Mouse (Mus musculus): ENCODE data around the gene Pfdn5.
A peak's percentile ranks its signal among the peaks of the same experiment; 100 is the strongest.

The Pfdn5 gene

GRCm38 (mm10) chr15:102326022-102326576 is at the start of gene Pfdn5:
Gene Pfdn5 (plus strand): TSS chr15:102326116.
- DNase-seq (ENCODE audit: low spot score in 2 of 2) = peak; percentile 78 to 84

- DNase-seq (ENCODE audit: low spot score in 2 of 2) = no peak
Measured at GRCm38 (mm10) chr15:102278726-102279091, 47.2 kb upstream of the Pfdn5 start.

DNA sequence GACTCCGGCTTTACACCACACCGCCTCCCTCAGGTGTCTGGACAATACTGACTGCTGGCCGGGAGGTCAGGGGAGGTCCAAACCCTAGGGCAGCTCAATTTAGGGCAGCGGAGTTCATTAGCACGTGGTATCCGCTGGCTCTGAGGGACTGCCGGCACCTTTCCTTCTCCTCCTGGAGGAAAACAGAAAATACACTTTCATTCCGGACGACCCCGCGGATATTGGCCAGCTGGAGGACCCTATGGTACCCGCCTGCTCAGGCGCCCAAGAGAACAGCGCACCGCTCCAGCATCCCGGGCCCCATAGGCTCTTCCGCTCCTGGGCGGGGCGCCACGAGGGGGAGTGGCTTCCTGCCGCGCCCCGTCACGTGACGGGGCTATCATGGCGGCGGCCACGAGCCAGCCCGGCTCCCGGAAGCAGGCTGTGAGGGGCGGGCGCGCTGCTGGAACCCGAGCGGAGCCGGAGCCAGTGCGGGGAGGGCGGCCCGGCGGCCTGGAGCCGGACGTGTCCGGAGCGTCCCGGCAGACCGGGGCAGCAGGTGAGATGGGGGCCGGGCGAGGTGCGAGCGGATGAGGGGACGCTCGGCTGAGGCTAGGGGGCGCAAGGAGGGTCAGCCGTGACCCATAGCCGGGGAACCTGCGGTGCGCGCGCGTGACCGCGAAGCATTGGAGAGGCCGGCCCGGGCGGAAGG is 46.7 kb upstream of the Pfdn5 start, which contains the start of gene Mfsd5:
Gene Mfsd5 (plus strand): TSS at position 363 of the 691 bp plus-strand sequence.
- peak; percentile 73 to 78 for DNase-seq (ENCODE audit: low spot score in 2 of 2)

- DNase-seq (ENCODE audit: low spot score in 2 of 2) = no peak
Measured at GRCm38 (mm10) chr15:102279783-102280520, 46.0 kb upstream of the Pfdn5 start.

DNA sequence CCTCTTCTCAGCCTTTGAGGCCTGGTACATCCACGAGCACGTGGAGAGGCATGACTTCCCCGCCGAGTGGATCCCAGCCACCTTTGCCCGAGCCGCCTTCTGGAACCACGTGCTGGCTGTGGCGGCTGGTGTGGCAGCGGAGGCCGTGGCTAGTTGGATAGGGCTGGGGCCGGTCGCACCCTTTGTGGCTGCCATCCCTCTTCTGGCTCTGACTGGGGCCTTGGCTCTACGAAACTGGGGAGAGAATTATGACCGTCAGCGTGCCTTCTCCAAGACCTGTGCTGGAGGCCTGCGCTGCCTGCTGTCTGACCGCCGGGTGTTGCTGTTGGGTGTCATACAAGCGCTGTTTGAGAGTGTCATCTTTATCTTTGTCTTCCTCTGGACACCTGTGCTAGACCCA is 45.3 kb upstream of the Pfdn5 start:
- DNase-seq (ENCODE audit: low spot score in 2 of 2) = no peak

GRCm38 (mm10) chr15:102282463-102283292 is 43.2 kb upstream of the Pfdn5 start:
- no peak for DNase-seq (ENCODE audit: low spot score in 2 of 2)

GRCm38 (mm10) chr15:102283648-102284047 is 42.3 kb upstream of the Pfdn5 start:
- DNase-seq (ENCODE audit: low spot score in 2 of 2) = no peak

- DNase-seq (ENCODE audit: low spot score in 2 of 2) = no peak
Measured at GRCm38 (mm10) chr15:102287395-102287794, 38.5 kb upstream of the Pfdn5 start.

DNA sequence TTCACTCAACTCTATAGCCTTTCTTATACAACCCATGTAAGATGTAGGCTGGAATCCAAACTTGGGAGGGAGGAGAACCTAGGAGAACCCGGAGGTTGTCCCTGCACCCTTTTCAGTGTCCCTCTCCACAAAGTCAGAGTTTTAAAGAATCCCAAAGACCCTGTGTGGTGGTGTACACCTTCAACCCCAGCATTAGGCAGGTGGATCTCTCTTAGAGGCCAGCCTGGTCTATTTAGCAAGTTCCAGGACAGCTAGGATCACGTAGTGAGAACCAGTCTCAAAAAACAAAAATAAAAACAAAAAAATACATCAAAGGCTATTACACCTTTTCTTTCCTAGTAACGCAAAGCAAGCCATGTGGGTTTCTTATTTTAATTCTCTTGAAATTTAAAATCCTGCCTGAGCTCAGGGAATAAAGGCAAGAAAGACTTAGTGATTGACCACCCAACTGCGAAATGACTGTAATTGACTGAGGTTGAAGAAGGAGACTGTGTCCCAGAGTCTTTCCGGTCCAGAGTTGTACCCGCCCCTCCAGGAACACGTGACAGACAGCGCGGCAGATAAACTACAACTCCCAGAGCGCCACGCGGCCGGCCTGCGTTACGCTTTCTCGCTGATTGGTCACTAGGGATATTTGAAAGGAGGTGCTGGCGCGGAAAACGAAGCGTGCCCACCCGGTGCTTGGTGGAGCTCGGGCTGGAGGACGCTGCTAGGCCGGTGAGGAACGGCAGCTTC is 30.1 kb upstream of the Pfdn5 start, which contains the start of gene Espl1:
Gene Espl1 (plus strand): TSS at position 634 of the 735 bp plus-strand sequence.
- peak; percentile 89 to 91 for DNase-seq (ENCODE audit: low spot score in 2 of 2)

DNA sequence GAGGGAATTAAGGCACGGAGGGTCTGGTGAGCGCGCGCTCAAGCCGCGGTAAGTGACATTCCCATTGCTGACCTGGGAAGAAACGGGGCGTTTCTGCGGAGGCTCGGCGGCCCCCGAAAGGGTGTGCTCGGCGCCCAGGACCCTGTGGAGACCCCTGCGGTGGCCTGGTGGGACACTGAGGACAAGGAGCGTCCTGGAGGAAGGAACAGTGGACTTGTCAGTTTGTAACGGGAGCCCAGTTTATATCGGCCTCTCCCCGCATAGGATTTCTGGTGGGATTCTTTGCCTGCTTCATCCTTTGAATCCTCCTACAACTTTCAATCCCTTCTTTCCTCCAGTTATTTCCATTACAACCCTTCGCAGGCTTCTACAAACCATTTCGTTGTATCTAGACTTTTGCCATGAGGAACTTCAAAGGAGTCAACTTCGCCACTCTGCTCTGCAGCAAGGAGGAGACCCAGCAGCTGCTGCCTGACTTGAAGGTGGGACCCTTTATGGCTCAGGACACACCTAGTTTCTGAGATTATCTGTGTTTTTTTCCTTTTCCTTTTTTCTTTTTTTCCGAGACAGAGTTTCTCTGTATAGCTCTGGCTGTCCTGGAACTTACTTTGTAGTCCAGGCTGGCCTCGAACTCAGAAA is 29.4 kb upstream of the Pfdn5 start:
- no peak for DNase-seq (ENCODE audit: low spot score in 2 of 2)

DNA sequence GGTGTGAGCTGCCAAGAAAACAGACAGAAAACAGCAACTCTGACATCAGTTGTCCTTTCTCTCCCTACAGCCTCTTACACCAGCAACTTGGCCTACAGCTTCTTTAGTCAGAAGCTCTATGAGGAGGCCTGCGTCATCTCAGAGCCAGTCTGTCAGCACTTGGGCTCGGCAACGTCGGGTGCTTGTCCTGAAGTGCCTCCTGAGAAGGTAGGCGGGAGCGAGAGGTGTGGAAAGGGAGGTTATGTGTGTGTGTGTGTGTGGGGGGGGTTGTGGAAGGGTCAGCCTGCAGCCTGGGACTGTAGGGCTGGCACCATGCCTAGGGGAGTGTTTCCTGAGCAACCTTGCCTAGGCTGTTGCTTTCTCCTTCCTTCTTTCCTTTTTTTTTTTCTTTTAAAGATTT is 23.4 kb upstream of the Pfdn5 start:
- DNase-seq (ENCODE audit: low spot score in 2 of 2) = no peak

- no peak for DNase-seq (ENCODE audit: low spot score in 2 of 2)
Measured at GRCm38 (mm10) chr15:102308717-102309116, 17.2 kb upstream of the Pfdn5 start.

GRCm38 (mm10) chr15:102310074-102310845 is 15.7 kb upstream of the Pfdn5 start:
- DNase-seq (ENCODE audit: low spot score in 2 of 2) = no peak

- DNase-seq (ENCODE audit: low spot score in 2 of 2) = no peak
Measured at GRCm38 (mm10) chr15:102311489-102311888, 14.4 kb upstream of the Pfdn5 start.

DNA sequence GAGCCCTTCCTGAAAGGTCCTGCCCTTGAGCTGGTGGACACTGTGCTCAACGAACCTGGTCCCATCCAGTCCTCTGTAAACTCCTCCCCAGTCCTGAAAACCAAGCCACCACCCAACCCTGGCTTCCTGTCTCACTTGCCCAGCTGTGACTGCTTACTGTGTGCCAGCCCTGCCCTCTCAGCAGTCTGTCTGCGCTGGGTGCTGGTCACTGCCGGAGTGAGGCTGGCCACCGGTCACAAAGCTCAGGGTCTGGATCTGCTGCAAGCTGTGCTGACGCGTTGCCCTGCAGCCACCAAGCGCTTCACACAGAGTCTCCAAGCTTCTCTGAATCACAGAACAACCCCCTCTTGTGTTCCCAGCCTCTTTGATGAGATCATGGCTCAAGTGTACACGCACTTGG is 10.6 kb upstream of the Pfdn5 start:
- DNase-seq (ENCODE audit: low spot score in 2 of 2) = peak in 1 of 2 experiments; percentile 21

DNA sequence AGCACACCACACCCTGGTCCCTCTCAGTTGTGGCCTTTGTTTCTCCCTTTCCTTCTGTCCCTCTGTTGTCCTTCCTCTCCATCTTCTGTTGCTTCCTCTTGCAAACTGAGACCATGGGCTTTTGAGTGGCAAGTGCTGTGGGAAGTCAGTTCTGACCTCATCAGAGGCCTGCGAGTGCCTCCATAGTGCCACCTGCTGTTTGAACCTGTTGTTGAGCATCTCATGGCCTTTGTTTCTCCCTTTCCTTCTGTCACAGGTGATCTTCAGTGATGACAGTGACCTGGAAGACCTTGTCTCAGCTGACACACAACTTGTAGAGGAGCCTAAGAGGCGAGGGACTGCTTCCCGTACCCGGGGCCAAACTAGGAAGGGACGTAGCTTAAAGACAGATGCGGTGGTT is 9.7 kb upstream of the Pfdn5 start:
- DNase-seq (ENCODE audit: low spot score in 2 of 2) = peak in 1 of 2 experiments; percentile 32

DNA sequence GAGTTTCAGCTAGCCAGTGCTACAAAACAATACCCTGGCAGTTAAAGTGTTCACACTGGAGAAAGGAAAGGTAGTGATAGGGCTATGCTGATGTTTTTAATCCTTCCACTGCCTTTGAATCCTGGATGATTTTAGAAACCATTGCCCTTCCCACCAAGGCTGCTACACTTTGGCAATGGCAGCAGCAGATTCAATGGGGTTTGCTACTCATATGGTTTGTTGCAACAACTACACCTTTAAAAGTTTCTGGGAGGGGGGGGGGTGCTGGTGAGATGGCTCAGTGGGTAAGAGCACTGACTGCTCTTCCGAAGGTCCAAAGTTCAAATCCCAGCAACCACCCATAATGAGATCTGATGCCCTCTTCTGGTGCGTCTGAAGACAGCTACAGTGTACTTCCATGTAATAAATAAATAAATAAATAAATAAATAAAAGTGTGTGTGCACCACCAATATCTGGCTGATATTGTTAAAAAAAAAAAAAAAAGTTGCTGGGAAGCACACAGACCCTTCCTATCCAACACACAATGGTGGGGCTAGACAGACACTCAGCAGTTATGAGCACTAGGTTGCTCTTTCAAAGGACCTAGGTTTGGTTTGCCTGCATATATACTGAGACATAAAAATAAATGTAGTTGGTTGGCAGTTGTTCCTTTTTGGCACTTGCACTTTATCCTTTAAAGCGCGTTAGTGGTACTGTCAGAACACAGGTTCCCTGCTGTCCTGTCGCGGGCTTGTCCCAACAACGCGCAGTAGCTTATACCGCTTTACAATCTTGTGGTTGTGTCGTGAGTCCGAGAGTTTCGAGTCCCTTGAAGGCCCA is 1.1 kb upstream of the Pfdn5 start:
- DNase-seq (ENCODE audit: low spot score in 2 of 2) = no peak

DNA sequence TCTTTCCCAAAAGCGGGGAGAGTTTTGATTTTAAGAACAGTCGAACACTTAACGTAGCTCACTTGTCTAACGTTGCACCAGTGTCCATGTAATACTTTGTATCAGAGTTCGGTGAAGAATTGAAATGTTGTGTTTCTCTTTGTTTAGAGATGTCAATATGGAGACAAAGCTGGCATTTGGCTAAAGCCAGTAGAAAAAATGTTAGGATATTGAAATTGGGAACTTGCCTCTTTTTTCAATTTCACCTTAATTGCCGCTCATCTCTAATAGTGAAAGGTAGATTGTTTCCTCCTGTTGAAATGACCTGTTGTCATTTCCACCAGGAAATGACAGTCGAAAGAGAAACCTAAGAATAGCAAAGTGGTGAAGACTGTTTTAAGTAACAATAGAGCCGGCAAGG is 976 bp downstream of the Pfdn5 start:
- DNase-seq (ENCODE audit: low spot score in 2 of 2) = no peak

GRCm38 (mm10) chr15:102331610-102332015 is 5.7 kb downstream of the Pfdn5 start, which contains the start of gene Myg1:
Gene Myg1 (plus strand): TSS chr15:102331709.
- peak; percentile 71 to 80 for DNase-seq (ENCODE audit: low spot score in 2 of 2)

All from right cerebral cortex, postnatal 36 days (tissue).